Mouse (Mus musculus) forebrain, postnatal 0 days (tissue): ENCODE data around the gene Stom. TPM values are rescaled to one million over a fixed set of nuclear protein-coding genes. Genes with fewer than 3 reads are reported as not detected.

ENCODE experiments used
- ATAC-seq: fragments of 200-750 bp; cut with Nextera tagmentation; 2 replicates; pipeline ENCODE4 v1.8.0; 2017; ENCODE audit warnings: mild to moderate bottlenecking, moderate library complexity
- DNase-seq: peaks from one replicate; pipeline ENCODE4 v3.0.0-alpha.2; 2015
- H3K27ac ChIP-seq: fragments of 300-500 bp; sonication (generic); 2 replicates; pipeline ENCODE4 v1.5.1; 2014; ENCODE audit warnings: low read depth, mild to moderate bottlenecking, antibody characterized with exemption, low read length, moderate library complexity, mixed read lengths
- H3K27me3 ChIP-seq: fragments of 300-500 bp; sonication (generic); 2 replicates; pipeline ENCODE4 v1.6.1; 2014; ENCODE audit warnings: mild to moderate bottlenecking, low read length, mixed read lengths; ENCODE audit not compliant: insufficient read depth
- H3K36me3 ChIP-seq: fragments of 300-500 bp; sonication (generic); 2 replicates; pipeline ENCODE4 v1.6.1; 2014; ENCODE audit warnings: mild to moderate bottlenecking, moderate library complexity; ENCODE audit not compliant: insufficient read depth
- H3K4me1 ChIP-seq: fragments of 300-500 bp; sonication (generic); 2 replicates; pipeline ENCODE4 v1.6.1; 2014; ENCODE audit warnings: antibody characterized with exemption; ENCODE audit not compliant: insufficient read depth
- H3K4me2 ChIP-seq: fragments of 300-500 bp; sonication (generic); 2 replicates; pipeline ENCODE4 v1.6.1; 2014; ENCODE audit warnings: low read depth, mild to moderate bottlenecking, moderate library complexity
- H3K4me3 ChIP-seq: fragments of 300-500 bp; sonication (generic); 2 replicates; pipeline ENCODE4 v1.5.1; 2014; ENCODE audit warnings: low read depth, low read length, mixed read lengths
- H3K9ac ChIP-seq: fragments of 300-500 bp; sonication (generic); 2 replicates; pipeline ENCODE4 v1.6.1; 2014; ENCODE audit warnings: mild to moderate bottlenecking
- H3K9me3 ChIP-seq: fragments of 300-500 bp; sonication (generic); 2 replicates; pipeline ENCODE4 v1.6.1; 2016; ENCODE audit warnings: low read length
- CTCF ChIP-seq: sonication (generic); IDR thresholded peaks from 2 replicates; pipeline ENCODE4 v1.5.1; 2016; ENCODE audit warnings: antibody characterized with exemption, control low read depth, low read depth
- WGBS: fragments of 180-500 bp; shearing (Covaris S2); extraction: QIAGEN DNeasy Blood & Tissue Kit; methylation state at CpG from one replicate; pipeline ENCODE4 v1.1.7; 2014; 5-methylcytosine and 5-hydroxymethylcytosine counted together
- polyA plus RNA-seq: library from polyadenylated mRNA; unstranded; fragments of >200 nt; fragmentation: Nextera tagmentation; extraction: Ambion mirVana; gene quantifications from 2 replicates; pipeline ENCODE4 v1.2.1, GENCODE M21; 2015
- total RNA-seq: library from RNA; depleted of rRNA; stranded (reverse); fragments of >200 nt; gene quantifications from 2 replicates; pipeline ENCODE4 v1.2.3, GENCODE M21; 2014

Stom gene
- total and polyA plus RNA-seq, 2 experiments from 2014 or later = 18.9 to 23.3 TPM

DNA sequence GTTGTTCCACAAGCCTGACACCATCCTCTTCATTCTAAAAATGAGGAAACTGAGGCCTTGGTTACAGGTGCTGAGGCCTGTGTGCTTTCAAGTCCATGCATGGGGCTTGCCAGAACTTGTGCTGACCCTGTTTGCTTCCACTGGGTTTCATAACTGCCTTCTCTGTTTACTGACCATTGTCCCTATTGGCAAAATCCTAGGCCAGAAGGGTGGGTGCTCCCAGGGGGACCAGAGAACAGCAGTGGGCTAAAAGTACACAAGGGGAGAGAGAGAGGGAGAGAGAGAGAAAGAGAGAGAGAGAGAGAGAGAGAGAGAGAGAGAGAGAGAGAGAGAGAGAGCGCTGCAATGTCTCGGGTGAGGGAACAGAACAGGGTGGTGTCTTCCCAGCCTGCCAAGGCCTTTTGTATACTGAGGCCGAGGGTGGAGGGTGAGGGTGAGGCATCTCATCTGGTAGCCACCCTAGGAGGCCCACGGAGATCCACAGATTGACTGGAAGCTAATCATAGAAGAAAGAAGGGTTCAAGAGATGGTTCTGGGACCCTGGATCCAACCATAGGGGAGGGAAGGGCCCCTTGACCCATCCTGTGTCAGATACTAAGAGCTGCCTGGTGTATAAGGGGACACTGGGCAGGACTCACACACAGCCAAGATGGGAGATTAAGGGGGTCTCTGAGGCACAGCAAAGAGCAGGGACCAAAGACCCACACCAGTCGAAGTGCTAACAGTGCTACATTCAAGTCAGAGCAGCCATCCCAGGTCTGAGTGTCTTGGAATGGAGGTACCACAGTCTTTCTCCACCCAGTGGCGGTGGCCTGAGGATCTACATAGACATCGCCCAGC lies 58.2 kb downstream of the Stom start:
- H3K4me2 ChIP-seq = no peak overlapping the region
- TF ChIP-seq CTCF = no peak
- DNase-seq (no peak), ATAC-seq (no peak)
- H3K27me3 ChIP-seq = peaks cover 18% of the 10 kb centered on the region
- WGBS = 79% methylated on average over 7 of the region's 7 CpGs
- H3K36me3 ChIP-seq = no peaks in the 10 kb centered on the region
- H3K9ac ChIP-seq = no peak overlapping the region
- no peak overlapping the region for H3K27ac ChIP-seq
- no peaks in the 10 kb centered on the region for H3K4me1 ChIP-seq
- no peak overlapping the region for H3K4me3 ChIP-seq
- no peaks in the 10 kb centered on the region for H3K9me3 ChIP-seq

DNA sequence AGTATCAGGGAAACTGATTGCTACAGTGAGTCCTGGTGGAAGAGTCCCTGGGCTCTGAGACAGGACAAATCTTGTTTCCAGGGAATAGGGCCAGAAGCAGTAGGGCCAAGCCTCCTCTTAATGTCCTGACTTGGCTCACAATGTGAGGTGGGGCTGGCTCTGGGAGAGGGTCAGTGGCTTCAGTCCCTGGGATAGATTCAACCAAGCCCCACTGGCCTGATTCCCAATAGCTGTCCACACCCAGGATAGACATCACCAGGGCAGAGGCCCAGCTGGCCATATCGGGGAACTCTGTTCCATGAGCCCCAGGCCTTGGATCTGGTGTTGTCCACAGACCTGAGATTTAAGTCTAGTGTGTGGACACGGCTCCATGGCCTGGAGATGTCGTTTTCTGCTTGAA lies 59.1 kb downstream of the Stom start:
- ATAC-seq = no peak; the same call in 1 of the 2 replicates
- H3K27ac ChIP-seq = no peak overlapping the region
- H3K9me3 ChIP-seq = no peaks in the 10 kb centered on the region
- no peak for DNase-seq
- 69% methylated on average over 3 of the region's 3 CpGs for WGBS
- H3K4me1 ChIP-seq = no peaks in the 10 kb centered on the region
- H3K4me2 ChIP-seq = no peak overlapping the region
- H3K27me3 ChIP-seq = peaks cover 18% of the 10 kb centered on the region
- H3K4me3 ChIP-seq = no peak overlapping the region
- H3K9ac ChIP-seq = no peak overlapping the region
- no peaks in the 10 kb centered on the region for H3K36me3 ChIP-seq
- TF ChIP-seq CTCF = no peak

DNA sequence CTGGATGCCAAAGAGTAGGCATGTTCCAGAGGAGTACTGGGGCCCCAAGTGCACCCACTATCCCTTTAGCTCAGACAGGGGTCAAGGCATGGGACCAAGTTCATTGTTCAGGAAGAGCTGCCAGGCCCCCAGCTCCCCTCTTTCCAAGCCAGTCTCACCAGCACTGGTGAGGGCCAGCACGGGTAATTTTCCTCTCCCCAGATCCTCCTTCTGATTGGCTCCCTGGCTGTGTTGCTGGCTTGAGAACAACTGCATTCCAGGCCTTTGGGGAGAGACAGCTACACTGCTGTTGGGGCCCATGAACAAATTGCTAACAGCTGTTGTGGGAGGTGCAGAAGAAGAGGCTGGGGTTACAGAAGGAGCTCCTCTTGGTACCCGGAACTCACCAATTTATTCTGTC lies 63.2 kb downstream of the Stom start:
- no peaks in the 10 kb centered on the region for H3K36me3 ChIP-seq
- ATAC-seq = peak; percentile 25
- H3K4me2 ChIP-seq = no peak overlapping the region
- no peak overlapping the region for H3K27ac ChIP-seq
- no peak overlapping the region for H3K4me3 ChIP-seq
- H3K4me1 ChIP-seq = no peaks in the 10 kb centered on the region
- no peaks in the 10 kb centered on the region for H3K27me3 ChIP-seq
- TF ChIP-seq CTCF = no peak
- H3K9ac ChIP-seq = no peak overlapping the region
- 35% methylated on average over 2 of the region's 2 CpGs for WGBS
- H3K9me3 ChIP-seq = no peaks in the 10 kb centered on the region
- no peak for DNase-seq

DNA sequence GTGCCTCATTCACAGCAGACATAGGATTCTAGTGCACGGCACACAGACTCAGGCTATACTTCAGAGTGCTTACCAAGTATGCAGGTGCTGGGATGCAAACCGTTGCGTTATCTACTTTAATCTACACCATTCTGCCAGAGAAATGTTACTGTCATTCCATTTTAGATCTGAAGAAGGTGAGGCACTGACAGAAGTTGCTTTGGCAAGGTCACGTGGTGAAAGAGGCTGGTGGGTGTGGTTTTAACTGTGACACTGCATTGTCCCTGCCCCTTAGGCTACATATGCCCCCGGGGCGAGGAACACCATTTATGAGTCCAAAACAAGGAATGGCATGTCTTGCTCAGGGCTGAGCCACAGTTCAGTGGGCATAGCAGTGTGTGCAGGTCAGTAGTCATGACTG lies 63.9 kb downstream of the Stom start:
- Histone ChIP-seq H3K36me3 (no peaks in the 10 kb centered on the region), H3K9me3 (no peaks in the 10 kb centered on the region), H3K27ac (no peak overlapping the region), H3K27me3 (no peaks in the 10 kb centered on the region), H3K4me1 (no peaks in the 10 kb centered on the region), H3K4me3 (no peak overlapping the region), H3K4me2 (no peak overlapping the region), H3K9ac (no peak overlapping the region)
- DNase-seq (no peak), ATAC-seq (no peak)
- WGBS = 88% methylated on average over 6 of the region's 6 CpGs
- no peak for TF ChIP-seq CTCF

DNA sequence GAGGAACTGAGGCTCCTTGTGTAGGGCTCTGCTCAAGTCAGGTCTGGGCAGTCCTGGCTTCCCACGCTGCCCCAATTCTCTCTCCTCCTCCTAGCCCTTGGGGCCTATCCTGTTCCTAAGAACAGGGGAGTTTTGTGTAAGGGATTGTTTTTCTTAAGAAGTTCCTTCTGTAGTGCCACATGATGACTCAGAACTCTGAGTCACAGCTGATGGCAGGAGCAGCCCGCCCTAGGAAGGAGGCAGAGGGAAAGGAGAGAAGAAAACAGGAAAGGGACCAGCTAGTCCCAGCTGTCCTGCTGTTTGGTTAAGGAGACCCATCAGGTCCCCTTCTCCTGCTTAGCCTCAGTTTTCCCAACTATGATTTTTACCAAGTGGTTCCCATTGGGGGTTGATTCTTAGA lies 65.0 kb downstream of the Stom start:
- no peak for ATAC-seq
- H3K9ac ChIP-seq = no peak overlapping the region
- H3K4me2 ChIP-seq = no peak overlapping the region
- H3K4me1 ChIP-seq = no peaks in the 10 kb centered on the region
- no peaks in the 10 kb centered on the region for H3K36me3 ChIP-seq
- no peak overlapping the region for H3K27ac ChIP-seq
- H3K4me3 ChIP-seq = no peak overlapping the region
- WGBS = 64% methylated on average over 2 of the region's 2 CpGs
- no peaks in the 10 kb centered on the region for H3K9me3 ChIP-seq
- H3K27me3 ChIP-seq = no peaks in the 10 kb centered on the region
- DNase-seq = no peak
- TF ChIP-seq CTCF = no peak

DNA sequence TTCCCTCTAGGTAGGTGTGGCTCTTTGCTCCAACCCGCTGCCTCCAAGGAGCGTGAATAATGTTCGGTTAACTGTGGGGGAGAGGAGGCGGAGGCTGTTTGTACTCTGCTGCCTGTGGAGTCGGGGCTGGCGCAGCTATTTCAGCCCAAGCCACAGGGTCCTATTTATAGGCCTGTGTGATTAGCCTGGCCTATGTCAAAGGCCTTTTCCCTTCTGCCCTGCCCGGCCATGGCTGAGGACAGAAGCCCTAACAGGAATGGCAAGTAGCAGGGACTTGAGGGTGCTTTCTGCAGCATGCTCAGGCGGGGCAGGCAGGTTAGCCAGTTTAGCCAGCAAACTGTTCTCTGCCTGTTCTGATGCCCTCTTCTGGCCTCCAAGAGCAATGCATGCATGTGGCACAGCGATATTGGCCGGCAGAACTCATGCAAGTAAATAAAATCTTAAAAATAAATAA lies 66.2 kb downstream of the Stom start:
- Histone ChIP-seq H3K9me3 (no peaks in the 10 kb centered on the region), H3K27ac (no peak overlapping the region), H3K36me3 (no peaks in the 10 kb centered on the region), H3K9ac (no peak overlapping the region), H3K4me3 (no peak overlapping the region), H3K27me3 (no peaks in the 10 kb centered on the region), H3K4me2 (no peak overlapping the region), H3K4me1 (no peaks in the 10 kb centered on the region)
- ATAC-seq (no peak), DNase-seq (peak; percentile 68)
- WGBS = 14% methylated on average over 10 of the region's 10 CpGs
- TF ChIP-seq CTCF = peak; percentile 77

DNA sequence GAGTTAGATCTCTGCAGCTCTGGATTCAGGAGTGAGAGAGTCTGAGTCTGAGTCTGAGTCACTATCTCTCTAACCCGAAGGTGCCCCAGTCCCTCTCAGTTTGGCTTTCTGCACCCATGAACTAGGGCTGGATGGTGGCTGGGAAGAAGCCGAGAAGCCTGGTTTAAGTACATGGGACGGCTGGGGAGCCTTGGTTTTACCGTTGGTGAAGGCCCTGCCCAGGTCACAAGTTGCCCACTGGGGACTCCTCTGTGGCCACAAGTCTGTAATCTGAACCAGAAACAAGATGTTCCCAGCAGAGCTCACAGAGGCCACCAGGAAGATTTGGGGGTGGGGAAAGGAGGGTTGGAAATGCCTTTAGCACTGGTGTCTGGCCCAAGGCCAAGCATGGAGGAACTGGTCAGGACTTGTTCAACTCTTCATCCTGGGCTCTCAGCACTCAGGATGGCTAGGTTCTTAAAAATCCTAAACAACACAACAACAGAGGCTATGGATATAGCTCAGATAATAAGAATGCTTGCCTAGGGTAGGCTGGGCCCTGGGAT lies 67.0 kb downstream of the Stom start:
- no peaks in the 10 kb centered on the region for H3K36me3 ChIP-seq
- no peak overlapping the region for H3K4me2 ChIP-seq
- H3K9me3 ChIP-seq = no peaks in the 10 kb centered on the region
- no peak for ATAC-seq
- no peak for DNase-seq
- no peak overlapping the region for H3K4me3 ChIP-seq
- TF ChIP-seq CTCF = no peak
- no peak overlapping the region for H3K27ac ChIP-seq
- H3K27me3 ChIP-seq = no peaks in the 10 kb centered on the region
- H3K4me1 ChIP-seq = no peaks in the 10 kb centered on the region
- no peak overlapping the region for H3K9ac ChIP-seq
- WGBS = 83% methylated on average over 4 of the region's 4 CpGs
